Mouse (Mus musculus): Measurements from ENCODE around the gene Exog. TPM values are rescaled to one million over a fixed set of nuclear protein-coding genes. Genes with fewer than 3 reads are reported as not detected.

The Exog gene
- polyA plus RNA-seq, 1 experiment, result 0.72 TPM

DNA sequence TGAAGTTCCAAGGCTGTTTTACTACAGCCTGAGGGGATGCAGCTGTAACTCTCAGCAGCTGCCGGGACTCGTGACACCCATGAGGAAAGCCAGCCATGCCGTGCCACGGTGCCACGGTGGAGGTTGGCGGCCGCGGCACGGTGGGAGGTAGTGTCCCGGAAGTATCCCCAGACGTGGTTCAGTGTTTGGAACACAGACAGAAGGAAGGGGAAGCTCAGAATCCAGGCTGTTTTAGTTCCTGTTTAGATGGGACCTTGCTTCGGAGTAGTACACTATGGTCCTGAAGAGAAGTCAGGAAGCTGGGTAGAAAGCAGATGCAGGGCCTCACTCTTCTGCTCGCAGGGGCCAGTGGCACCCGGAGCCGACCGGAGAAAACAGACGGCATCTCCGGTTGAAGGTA, 26.7 kb upstream of the Exog start:
- Histone ChIP-seq H3K36me3 (replicated peaks; ENCODE audit: low read length) (no peaks in the 10 kb centered on the region), H3K4me1 (peaks cover 4% of the 10 kb centered on the region), H3K9me3 (peaks cover 11% of the 10 kb centered on the region), H3K4me3 (replicated peaks) (no peak overlapping the region), H3K27me3 (replicated peaks) (peaks cover 23% of the 10 kb centered on the region)
- TF ChIP-seq FLI1 (IDR thresholded peaks at IDR 0.05; ENCODE audit: low read length) (no peak), GATA1 (IDR thresholded peaks at IDR 0.05; ENCODE audit: borderline replicate concordance, low read length) (no peak)

DNA sequence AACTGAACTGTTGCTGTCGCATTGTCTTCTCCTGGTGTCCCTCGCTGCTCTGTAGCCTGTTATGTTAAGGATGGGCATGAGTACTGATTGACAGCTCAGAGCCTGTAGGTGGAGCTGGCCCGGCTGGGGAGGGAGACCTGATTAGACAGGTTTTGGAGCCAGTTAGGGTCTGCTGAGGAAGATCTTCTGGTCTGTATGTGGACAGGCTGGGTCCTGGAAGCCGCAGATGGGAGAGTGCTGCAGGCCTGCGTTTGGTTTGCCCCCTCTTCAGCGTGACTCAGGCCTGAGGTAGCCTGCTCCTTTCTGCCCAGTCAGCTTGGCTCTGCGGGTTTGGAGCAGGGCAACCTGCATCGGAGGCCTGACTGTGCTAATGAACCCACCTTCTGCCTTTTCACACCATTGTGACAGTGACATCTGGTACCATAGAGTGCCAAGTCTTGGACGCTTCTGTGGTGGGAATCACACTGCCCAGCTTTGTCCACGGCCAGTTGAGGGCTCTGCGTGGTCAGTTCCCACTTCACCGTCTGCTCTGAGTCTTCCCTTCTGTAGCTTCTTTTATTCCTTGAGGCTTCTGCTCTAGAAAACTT, 24.8 kb upstream of the Exog start:
- H3K27me3 ChIP-seq (replicated peaks), result peaks cover 20% of the 10 kb centered on the region
- peaks cover 14% of the 10 kb centered on the region for H3K4me1 ChIP-seq
- H3K36me3 ChIP-seq (replicated peaks; ENCODE audit: low read length), result no peaks in the 10 kb centered on the region
- TF ChIP-seq FLI1 (IDR thresholded peaks at IDR 0.05; ENCODE audit: low read length), result no peak
- no peak for TF ChIP-seq GATA1 (IDR thresholded peaks at IDR 0.05; ENCODE audit: borderline replicate concordance, low read length)
- H3K9me3 ChIP-seq, result no peaks in the 10 kb centered on the region
- H3K4me3 ChIP-seq (replicated peaks), result no peak overlapping the region

DNA sequence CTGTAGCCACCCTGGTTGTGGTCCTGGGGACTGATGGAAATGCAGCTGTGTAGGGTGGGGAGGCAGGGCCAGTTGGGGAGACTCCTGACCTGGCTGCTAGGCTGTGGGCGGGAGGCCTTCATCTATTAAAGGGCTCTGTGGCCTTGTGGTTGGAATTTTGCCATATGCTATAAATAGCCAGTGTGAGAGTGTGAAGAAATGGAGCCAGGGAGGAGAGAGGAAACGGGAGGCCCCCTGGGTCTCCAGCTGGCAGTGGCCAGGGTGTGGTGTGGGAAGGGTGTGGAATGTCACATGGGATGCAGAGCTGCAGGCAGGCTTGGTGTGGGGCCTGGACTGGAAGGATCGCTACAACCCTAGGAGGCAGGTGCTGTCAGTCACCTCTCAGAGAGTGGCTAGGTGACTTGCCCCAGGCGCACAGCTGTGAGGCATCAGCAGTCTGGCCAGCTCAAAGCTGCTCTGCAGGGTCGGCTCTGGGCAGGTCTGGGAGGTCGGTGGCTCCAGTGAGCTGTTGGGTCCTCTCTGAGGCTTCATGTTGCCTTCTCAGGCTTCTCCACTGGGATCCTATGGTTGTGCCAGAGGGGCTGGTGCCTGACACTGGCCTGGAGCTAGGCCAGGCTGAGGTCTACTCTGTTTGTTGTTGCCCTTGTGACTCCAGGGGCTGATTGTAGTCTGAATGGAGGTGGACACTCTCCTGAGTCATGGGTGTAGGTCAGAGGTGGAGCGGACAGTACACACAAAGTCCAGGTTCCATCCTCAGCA, 19.3 kb upstream of the Exog start:
- TF ChIP-seq GATA1 (IDR thresholded peaks at IDR 0.05; ENCODE audit: borderline replicate concordance, low read length) (no peak), FLI1 (IDR thresholded peaks at IDR 0.05; ENCODE audit: low read length) (no peak)
- Histone ChIP-seq H3K4me1 (peaks cover 39% of the 10 kb centered on the region), H3K4me3 (replicated peaks) (peak overlapping the region; percentile 60)

DNA sequence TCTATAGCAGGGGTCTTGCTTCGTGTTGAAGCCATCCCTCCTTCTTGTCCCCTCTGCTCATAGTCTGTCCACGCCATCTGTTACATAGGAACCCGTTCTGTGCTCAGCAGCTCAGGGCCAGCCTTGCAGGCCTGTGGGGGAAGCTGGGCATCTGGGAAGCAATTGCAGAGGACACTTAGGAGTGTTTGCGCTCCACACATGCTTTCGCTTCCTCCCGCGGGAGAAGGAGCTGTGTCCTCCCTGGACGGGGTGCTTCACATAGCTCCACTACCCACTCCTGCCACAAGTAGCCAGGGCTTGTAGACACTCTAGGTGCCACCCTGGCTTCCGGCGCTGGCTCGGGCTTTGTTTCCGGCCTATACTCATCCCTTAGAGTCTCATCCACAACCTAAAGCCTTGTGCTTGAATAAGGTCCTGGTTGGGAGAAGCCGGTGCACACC, 18.7 kb upstream of the Exog start:
- peaks cover 3% of the 10 kb centered on the region for H3K36me3 ChIP-seq (replicated peaks; ENCODE audit: low read length)
- no peak for TF ChIP-seq GATA1 (IDR thresholded peaks at IDR 0.05; ENCODE audit: borderline replicate concordance, low read length)
- TF ChIP-seq FLI1 (IDR thresholded peaks at IDR 0.05; ENCODE audit: low read length), result no peak
- no peak overlapping the region for H3K4me3 ChIP-seq (replicated peaks)
- peaks cover 35% of the 10 kb centered on the region for H3K4me1 ChIP-seq
- no peaks in the 10 kb centered on the region for H3K9me3 ChIP-seq
- peaks cover 15% of the 10 kb centered on the region for H3K27me3 ChIP-seq (replicated peaks)

More for the DNA sequence above, 19.3 kb upstream of the Exog start:
- Histone ChIP-seq H3K9me3 (no peaks in the 10 kb centered on the region), H3K27me3 (replicated peaks) (peaks cover 18% of the 10 kb centered on the region), H3K36me3 (replicated peaks; ENCODE audit: low read length) (peaks cover 3% of the 10 kb centered on the region)

DNA sequence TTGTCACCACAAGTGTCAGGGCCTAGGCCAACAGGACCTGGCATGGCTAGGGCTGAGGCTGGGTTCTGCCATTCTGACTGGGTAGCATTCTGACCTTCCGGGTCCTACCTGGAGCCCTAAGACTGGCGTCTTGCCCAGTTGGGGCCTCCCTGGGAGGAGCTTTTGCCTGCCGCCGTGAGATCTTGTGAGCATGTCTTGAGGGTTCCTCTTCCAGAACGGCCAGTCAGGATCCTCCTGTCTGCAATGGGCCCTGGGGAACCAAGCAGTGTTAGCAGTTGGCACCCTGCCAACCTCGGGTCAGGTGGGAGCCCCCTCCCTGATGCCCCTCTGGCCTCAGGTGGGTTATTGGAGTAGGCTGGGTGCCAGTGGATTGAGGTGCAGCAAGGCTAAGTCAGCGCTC, 18.3 kb upstream of the Exog start:
- Histone ChIP-seq H3K27me3 (replicated peaks) (peaks cover 15% of the 10 kb centered on the region), H3K4me1 (peaks cover 35% of the 10 kb centered on the region), H3K4me3 (replicated peaks) (no peak overlapping the region), H3K36me3 (replicated peaks; ENCODE audit: low read length) (peaks cover 3% of the 10 kb centered on the region), H3K9me3 (no peaks in the 10 kb centered on the region)
- no peak for TF ChIP-seq GATA1 (IDR thresholded peaks at IDR 0.05; ENCODE audit: borderline replicate concordance, low read length)
- no peak for TF ChIP-seq FLI1 (IDR thresholded peaks at IDR 0.05; ENCODE audit: low read length)

DNA sequence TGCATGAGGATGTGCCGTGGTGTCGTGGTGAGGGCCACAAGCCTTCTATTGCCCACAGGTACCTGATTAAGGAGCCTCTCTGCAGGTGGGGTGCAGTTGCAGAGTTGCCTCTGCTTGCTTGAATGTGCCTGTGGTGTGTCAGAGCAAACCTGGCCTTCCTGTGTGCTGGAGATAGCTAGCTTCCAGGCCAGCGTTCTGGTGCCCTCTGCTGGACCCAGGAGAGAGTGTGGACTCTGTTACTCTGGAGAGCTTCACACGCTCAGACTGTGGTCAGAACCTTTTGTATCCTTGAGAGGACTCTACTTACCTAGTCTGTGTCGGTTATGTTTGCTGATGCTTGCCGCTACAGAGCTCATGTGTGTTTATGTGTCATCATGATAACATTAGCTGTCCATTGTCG, 14.4 kb upstream of the Exog start:
- Histone ChIP-seq H3K9me3 (no peaks in the 10 kb centered on the region), H3K4me3 (replicated peaks) (peak overlapping the region; percentile 19), H3K36me3 (replicated peaks; ENCODE audit: low read length) (peaks cover 23% of the 10 kb centered on the region), H3K27me3 (replicated peaks) (peaks cover 6% of the 10 kb centered on the region), H3K4me1 (peaks cover 26% of the 10 kb centered on the region)
- no peak for TF ChIP-seq FLI1 (IDR thresholded peaks at IDR 0.05; ENCODE audit: low read length)
- TF ChIP-seq GATA1 (IDR thresholded peaks at IDR 0.05; ENCODE audit: borderline replicate concordance, low read length), result no peak

DNA sequence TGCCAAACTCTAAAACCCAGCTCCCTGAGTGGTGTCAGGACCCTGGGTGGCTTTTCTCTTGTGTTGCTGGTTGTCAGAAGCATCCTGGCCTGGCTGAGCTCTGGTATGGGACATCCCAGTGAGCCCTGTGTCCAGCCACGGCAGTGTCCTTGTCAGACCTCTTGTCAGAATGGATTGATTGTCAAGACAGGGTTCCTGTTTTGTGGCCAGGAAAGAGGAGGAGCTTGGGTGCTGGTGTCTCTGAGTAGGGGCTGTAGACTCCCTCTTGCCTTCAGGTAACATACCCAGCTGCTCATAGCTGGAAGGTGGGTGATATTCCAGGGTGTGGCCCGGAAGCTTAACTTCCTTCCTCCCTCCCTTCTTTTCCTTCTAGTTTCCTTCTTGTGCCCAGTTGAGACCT, 8.9 kb upstream of the Exog start:
- TF ChIP-seq FLI1 (IDR thresholded peaks at IDR 0.05; ENCODE audit: low read length), result no peak
- TF ChIP-seq GATA1 (IDR thresholded peaks at IDR 0.05; ENCODE audit: borderline replicate concordance, low read length), result no peak
- H3K36me3 ChIP-seq (replicated peaks; ENCODE audit: low read length), result peaks cover 20% of the 10 kb centered on the region
- peaks cover 39% of the 10 kb centered on the region for H3K4me1 ChIP-seq
- peaks cover 4% of the 10 kb centered on the region for H3K27me3 ChIP-seq (replicated peaks)
- H3K9me3 ChIP-seq, result no peaks in the 10 kb centered on the region
- H3K4me3 ChIP-seq (replicated peaks), result no peak overlapping the region

DNA sequence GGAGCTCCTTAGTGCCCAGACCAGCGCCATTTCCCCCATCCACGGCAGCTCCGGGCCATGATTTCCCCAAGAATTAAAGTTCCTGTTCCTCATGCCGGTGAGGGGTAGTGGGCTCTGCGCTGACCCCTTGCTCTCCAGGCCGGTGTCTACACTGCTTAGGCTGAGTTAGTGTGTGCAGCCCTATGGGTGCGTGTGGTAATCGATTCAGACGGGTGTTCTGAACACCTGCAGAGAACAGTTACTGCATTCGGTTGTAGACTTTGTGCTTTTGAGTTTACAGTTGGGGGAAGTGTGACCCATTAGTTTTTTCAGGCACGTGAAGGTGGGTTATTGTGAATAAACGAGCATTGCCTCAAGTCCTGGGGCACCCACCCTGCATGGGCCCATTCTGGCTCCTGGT, 6.7 kb upstream of the Exog start:
- Histone ChIP-seq H3K36me3 (replicated peaks; ENCODE audit: low read length) (peaks cover 10% of the 10 kb centered on the region), H3K4me3 (replicated peaks) (no peak overlapping the region), H3K27me3 (replicated peaks) (peaks cover 3% of the 10 kb centered on the region), H3K4me1 (peaks cover 39% of the 10 kb centered on the region), H3K9me3 (no peaks in the 10 kb centered on the region)
- no peak for TF ChIP-seq GATA1 (IDR thresholded peaks at IDR 0.05; ENCODE audit: borderline replicate concordance, low read length)
- TF ChIP-seq FLI1 (IDR thresholded peaks at IDR 0.05; ENCODE audit: low read length), result no peak

DNA sequence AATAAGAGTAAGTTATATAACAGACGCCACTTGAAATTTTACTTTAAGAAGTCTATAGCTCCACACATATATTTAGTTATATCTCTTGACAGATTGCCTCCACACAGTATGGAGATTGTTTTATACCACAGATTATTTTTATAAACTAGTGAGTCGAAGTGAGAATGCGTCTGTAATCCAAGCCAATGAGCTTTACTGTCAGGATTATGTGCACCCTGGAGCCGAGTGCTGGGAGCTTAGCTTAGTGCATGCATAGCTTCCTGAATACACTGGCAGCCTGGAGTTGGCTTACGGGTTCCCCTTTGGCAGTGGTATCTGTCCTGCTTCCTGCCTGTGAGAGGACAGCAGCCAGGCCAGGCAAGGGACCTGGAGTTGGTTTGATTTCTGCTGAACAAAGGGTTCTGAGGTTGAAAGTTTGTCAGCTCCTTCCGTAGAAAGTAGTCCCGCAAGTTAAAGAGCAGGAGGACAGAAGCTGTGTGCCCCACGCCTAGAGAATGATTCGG, 6.2 kb upstream of the Exog start:
- peaks cover 8% of the 10 kb centered on the region for H3K36me3 ChIP-seq (replicated peaks; ENCODE audit: low read length)
- peaks cover 3% of the 10 kb centered on the region for H3K27me3 ChIP-seq (replicated peaks)
- TF ChIP-seq GATA1 (IDR thresholded peaks at IDR 0.05; ENCODE audit: borderline replicate concordance, low read length) (no peak), FLI1 (IDR thresholded peaks at IDR 0.05; ENCODE audit: low read length) (no peak)
- no peaks in the 10 kb centered on the region for H3K9me3 ChIP-seq
- peaks cover 39% of the 10 kb centered on the region for H3K4me1 ChIP-seq
- H3K4me3 ChIP-seq (replicated peaks), result no peak overlapping the region

DNA sequence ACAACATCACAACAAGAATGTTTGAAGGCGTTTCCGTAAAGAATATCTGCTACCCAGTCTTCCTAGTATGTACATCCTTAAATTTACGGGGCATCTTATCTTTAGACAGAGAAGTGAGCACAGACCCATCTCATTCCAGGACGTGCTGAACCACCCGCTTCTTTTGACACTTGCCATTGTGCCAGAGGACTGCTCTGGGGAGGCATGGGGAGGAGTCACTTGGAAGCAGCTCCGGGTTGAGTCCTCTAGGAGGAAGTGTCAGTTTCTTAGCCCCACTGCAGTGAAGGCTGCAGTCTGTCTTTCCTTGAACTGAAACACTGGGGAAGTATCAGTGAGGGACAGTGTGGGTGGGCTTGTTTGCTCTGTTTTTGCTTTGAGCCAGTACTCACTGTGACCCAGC, 994 bp downstream of the Exog start:
- peaks cover 44% of the 10 kb centered on the region for H3K36me3 ChIP-seq (replicated peaks; ENCODE audit: low read length)
- H3K27me3 ChIP-seq (replicated peaks), result no peaks in the 10 kb centered on the region
- no peaks in the 10 kb centered on the region for H3K9me3 ChIP-seq
- peaks cover 24% of the 10 kb centered on the region for H3K4me1 ChIP-seq
- peak overlapping the region; percentile 98 for H3K4me3 ChIP-seq (replicated peaks)
- no peak for TF ChIP-seq GATA1 (IDR thresholded peaks at IDR 0.05; ENCODE audit: borderline replicate concordance, low read length)
- no peak for TF ChIP-seq FLI1 (IDR thresholded peaks at IDR 0.05; ENCODE audit: low read length)
